Mouse (Mus musculus): ENCODE measurements around the gene Gm7971.
"Not testable (repeated sequence)": the region's sequence is repeated elsewhere in the genome, so short reads cannot be mapped to it uniquely, and the experiment has no call there.

The Gm7971 gene

GRCm38 (mm10) chr5:95594775-95595174 is at the start of gene Gm7971:
Gm7971 (minus strand) TSS chr5:95594875.
- not testable (repeated sequence) for DNase-seq (ENCODE audit: low spot score)
